Mouse (Mus musculus): ENCODE results near the gene Tfcp2l1. TPM values are rescaled to one million over a fixed set of nuclear protein-coding genes. Genes with fewer than 3 reads are reported as not detected.

Gene Tfcp2l1
- total and polyA plus RNA-seq, 3 experiments, result 0.03 to 0.08 (median 0.04) TPM

DNA sequence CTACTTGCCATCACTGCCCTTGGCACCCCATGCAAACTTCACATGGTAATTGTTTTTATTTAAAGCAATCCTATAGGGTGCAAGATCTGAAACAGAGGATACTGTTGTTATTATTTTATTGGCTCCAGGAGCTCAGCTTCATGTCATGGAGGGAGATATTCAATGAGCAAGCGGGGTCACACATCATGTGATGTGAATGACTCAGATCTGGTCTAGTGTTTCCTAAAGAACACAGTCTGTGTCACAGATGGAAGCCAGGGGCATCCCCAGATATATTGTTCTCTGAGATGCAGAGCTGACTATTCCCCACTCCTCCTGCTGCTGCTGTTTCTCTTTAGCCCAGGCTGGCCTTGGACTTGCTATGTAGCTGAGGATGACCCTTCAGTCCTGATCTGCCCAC, 72.2 kb downstream of the Tfcp2l1 start:
- Histone ChIP-seq H3K36me3 (replicated peaks in 1 of 2; ENCODE audit: control insufficient read depth in 1 of 2, insufficient read depth in 1 of 2, low read length in 1 of 2) (no peaks in the 10 kb centered on the region), H3K27ac (ENCODE audit: insufficient read depth, low read depth) (no peak overlapping the region), H3K4me3 (replicated peaks in 1 of 3; ENCODE audit: low read depth in 2 of 3, low read length in 2 of 3, poor library complexity in 1 of 3) (no peak overlapping the region), H3K9me3 (replicated peaks; ENCODE audit: low read length) (no peaks in the 10 kb centered on the region), H3K4me2 (ENCODE audit: insufficient read depth, low read depth, poor library complexity, severe bottlenecking) (no peak overlapping the region), H3K27me3 (replicated peaks) (peaks cover 6% of the 10 kb centered on the region), H3K9ac (ENCODE audit: insufficient read depth, low read depth) (no peak overlapping the region), H3K4me1 (ENCODE audit: control insufficient read depth in 1 of 2, insufficient read depth in 2 of 2) (0 out of 4 replicates have a peak, but pooled peaks cover 0 to 6% of the 10 kb centered on the region in 2 experiments), H3K79me2 (replicated peaks; ENCODE audit: control insufficient read depth, extremely low read depth, insufficient read depth, poor library complexity, severe bottlenecking) (no peaks in the 10 kb centered on the region)
- TF ChIP-seq SIN3A (IDR thresholded peaks at IDR 0.05; ENCODE audit: low read length) (no peak), MAFK (IDR thresholded peaks at IDR 0.05; ENCODE audit: insufficient replicate concordance, low read length) (no peak), MAZ (IDR thresholded peaks at IDR 0.05; ENCODE audit: low read depth, low read length) (no peak), USF1 (IDR thresholded peaks at IDR 0.05; ENCODE audit: low read depth, low read length) (no peak), ELF1 (IDR thresholded peaks at IDR 0.05; ENCODE audit: low read depth, low read length) (no peak), IRF4 (IDR thresholded peaks at IDR 0.05; ENCODE audit: low read depth, low read length) (no peak), KAT2A (IDR thresholded peaks at IDR 0.05; ENCODE audit: insufficient replicate concordance, low read length) (no peak), POLR2A (IDR thresholded peaks at IDR 0.05; ENCODE audit: low read depth, low read length) (no peak), PAX5 (IDR thresholded peaks at IDR 0.05; ENCODE audit: low read length) (no peak), MYC (IDR thresholded peaks at IDR 0.05; ENCODE audit: low read depth, low read length) (no peak)
- dilution Hi-C loops (cut with MboI; ENCODE audit: extremely low pct_ligation_motif_present, extremely low pct_unique_long_range_greater_than_20kb, low sequenced_read_pairs) (no loop called here), in situ Hi-C loops (cut with MboI; ENCODE audit: low pct_ligation_motif_present, low pct_unique_long_range_greater_than_20kb, low sequenced_read_pairs) (no loop called here)
- DNase-seq (ENCODE audit: extremely low read depth), result no peak

DNA sequence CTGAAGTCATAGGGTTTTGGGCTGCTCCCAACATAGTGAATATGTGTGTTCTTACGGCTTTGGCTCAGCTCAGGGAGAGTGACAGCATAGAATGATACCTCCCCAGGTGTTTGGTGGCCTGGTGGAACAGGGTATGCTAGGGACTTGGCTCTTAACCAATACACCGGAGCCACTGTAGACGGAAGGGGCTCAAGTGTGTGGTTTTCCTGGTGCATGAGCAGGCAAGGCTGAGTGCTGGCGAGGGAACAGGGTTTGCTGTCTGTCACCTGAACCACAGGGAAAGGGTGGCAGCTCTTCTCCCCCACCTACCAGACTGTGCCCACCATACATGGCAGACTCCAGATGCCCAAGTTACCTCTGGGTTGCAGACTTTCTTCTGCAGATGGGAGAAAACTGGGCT, 83.9 kb downstream of the Tfcp2l1 start:
- dilution Hi-C loops (cut with MboI; ENCODE audit: extremely low pct_ligation_motif_present, extremely low pct_unique_long_range_greater_than_20kb, low sequenced_read_pairs), result no loop called here
- in situ Hi-C loops (cut with MboI; ENCODE audit: low pct_ligation_motif_present, low pct_unique_long_range_greater_than_20kb, low sequenced_read_pairs), result no loop called here
- TF ChIP-seq ZC3H11A (IDR thresholded peaks at IDR 0.05; ENCODE audit: low read depth, low read length) (no peak), JUN (IDR thresholded peaks at IDR 0.05; ENCODE audit: insufficient read depth, low read depth, low read length) (no peak), PAX5 (IDR thresholded peaks at IDR 0.05; ENCODE audit: low read length) (no peak), ZKSCAN1 (IDR thresholded peaks at IDR 0.05; ENCODE audit: borderline replicate concordance, low read depth, low read length) (no peak), ZNF384 (IDR thresholded peaks at IDR 0.05; ENCODE audit: low read depth, low read length) (no peak), NELFE (IDR thresholded peaks at IDR 0.05; ENCODE audit: low read depth, low read length) (no peak), UBTF (IDR thresholded peaks at IDR 0.05; ENCODE audit: low read depth, low read length) (no peak), EP300 (IDR thresholded peaks at IDR 0.05; ENCODE audit: low read length) (no peak), GABPA (IDR thresholded peaks at IDR 0.05; ENCODE audit: insufficient replicate concordance, low read depth, low read length) (no peak), BHLHE40 (IDR thresholded peaks at IDR 0.05; ENCODE audit: low read depth, low read length) (no peak), CHD1 (IDR thresholded peaks at IDR 0.05; ENCODE audit: low read depth, low read length) (no peak), TCF12 (IDR thresholded peaks at IDR 0.05; ENCODE audit: low read depth, low read length) (no peak), ELF1 (IDR thresholded peaks at IDR 0.05; ENCODE audit: low read depth, low read length) (no peak), KAT2A (IDR thresholded peaks at IDR 0.05; ENCODE audit: insufficient replicate concordance, low read length) (no peak), MAFK (IDR thresholded peaks at IDR 0.05; ENCODE audit: insufficient replicate concordance, low read length) (no peak), HCFC1 (IDR thresholded peaks at IDR 0.05; ENCODE audit: low read depth, low read length) (no peak), MXI1 (IDR thresholded peaks at IDR 0.05; ENCODE audit: low read depth, low read length) (no peak), CTCF (conservative IDR thresholded peaks at IDR 0.05 in 1 of 2, IDR thresholded peaks at IDR 0.05 in 1 of 2; ENCODE audit: low read depth in 2 of 2, low read length in 2 of 2) (no peak)
- no peaks in the 10 kb centered on the region for H3K36me3 ChIP-seq (replicated peaks in 1 of 2; ENCODE audit: control insufficient read depth in 1 of 2, insufficient read depth in 1 of 2, low read length in 1 of 2)
- no peak overlapping the region for H3K9ac ChIP-seq (ENCODE audit: insufficient read depth, low read depth)
- no peak for DNase-seq (ENCODE audit: extremely low read depth)
- peaks cover 28% of the 10 kb centered on the region for H3K27me3 ChIP-seq (replicated peaks)
- H3K27ac ChIP-seq (ENCODE audit: insufficient read depth, low read depth), result no peak overlapping the region
- H3K4me1 ChIP-seq (ENCODE audit: control insufficient read depth in 1 of 2, insufficient read depth in 2 of 2), result no peaks in the 10 kb centered on the region
- no peaks in the 10 kb centered on the region for H3K9me3 ChIP-seq (replicated peaks; ENCODE audit: low read length)
- no peak overlapping the region for H3K4me3 ChIP-seq (replicated peaks in 1 of 3; ENCODE audit: low read depth in 2 of 3, low read length in 2 of 3, poor library complexity in 1 of 3)
- no peaks in the 10 kb centered on the region for H3K79me2 ChIP-seq (replicated peaks; ENCODE audit: control insufficient read depth, extremely low read depth, insufficient read depth, poor library complexity, severe bottlenecking)
- no peak overlapping the region for H3K4me2 ChIP-seq (ENCODE audit: insufficient read depth, low read depth, poor library complexity, severe bottlenecking)

All from CH12.LX (cell line).